Mouse (Mus musculus): ENCODE data around the gene Dip2a.

The Dip2a gene

GRCm38 (mm10) chr10:76344711-76345539, at the start of gene Dip2a:
Dip2a (minus strand) TSS chr10:76345291.
- peak; percentile 80 for DNase-seq (ENCODE audit: low spot score)

- DNase-seq (ENCODE audit: low spot score): no peak
Observed at GRCm38 (mm10) chr10:76392596-76392995, 47.5 kb upstream of the Dip2a start.

GRCm38 (mm10) chr10:76391786-76392185, 46.7 kb upstream of the Dip2a start:
- peak; percentile 22 for DNase-seq (ENCODE audit: low spot score)

GRCm38 (mm10) chr10:76391166-76391565, 46.1 kb upstream of the Dip2a start:
- DNase-seq (ENCODE audit: low spot score): no peak

GRCm38 (mm10) chr10:76374981-76375380, 29.9 kb upstream of the Dip2a start:
- no peak for DNase-seq (ENCODE audit: low spot score)

- DNase-seq (ENCODE audit: low spot score): no peak
Observed at GRCm38 (mm10) chr10:76371736-76372135, 26.6 kb upstream of the Dip2a start.

GRCm38 (mm10) chr10:76368766-76369165, 23.7 kb upstream of the Dip2a start:
- no peak for DNase-seq (ENCODE audit: low spot score)

- DNase-seq (ENCODE audit: low spot score): no peak
Observed at GRCm38 (mm10) chr10:76363233-76363632, 18.1 kb upstream of the Dip2a start.

- no peak for DNase-seq (ENCODE audit: low spot score)
Observed at GRCm38 (mm10) chr10:76358468-76358867, 13.4 kb upstream of the Dip2a start.

- DNase-seq (ENCODE audit: low spot score): no peak
Observed at GRCm38 (mm10) chr10:76357286-76357875, 12.3 kb upstream of the Dip2a start.

GRCm38 (mm10) chr10:76354974-76355373, 9.9 kb upstream of the Dip2a start:
- DNase-seq (ENCODE audit: low spot score): no peak

- DNase-seq (ENCODE audit: low spot score): no peak
Observed at GRCm38 (mm10) chr10:76353986-76354385, 8.9 kb upstream of the Dip2a start.

GRCm38 (mm10) chr10:76351953-76352352, 6.9 kb upstream of the Dip2a start:
- no peak for DNase-seq (ENCODE audit: low spot score)

- DNase-seq (ENCODE audit: low spot score): peak; percentile 78
Observed at GRCm38 (mm10) chr10:76346589-76346988, 1.5 kb upstream of the Dip2a start.

GRCm38 (mm10) chr10:76346043-76346491, 976 bp upstream of the Dip2a start:
- peak; percentile 51 for DNase-seq (ENCODE audit: low spot score)

GRCm38 (mm10) chr10:76345540-76345902, 430 bp upstream of the Dip2a start:
- peak; percentile 51 for DNase-seq (ENCODE audit: low spot score)

- no peak for DNase-seq (ENCODE audit: low spot score)
Observed at GRCm38 (mm10) chr10:76334350-76334749, 10.7 kb downstream of the Dip2a start.

- no peak for DNase-seq (ENCODE audit: low spot score)
Observed at GRCm38 (mm10) chr10:76332040-76332439, 13.1 kb downstream of the Dip2a start.

GRCm38 (mm10) chr10:76329093-76329492, 16.0 kb downstream of the Dip2a start:
- no peak for DNase-seq (ENCODE audit: low spot score)

GRCm38 (mm10) chr10:76328574-76328973, 16.5 kb downstream of the Dip2a start:
- DNase-seq (ENCODE audit: low spot score): no peak

- no peak for DNase-seq (ENCODE audit: low spot score)
Observed at GRCm38 (mm10) chr10:76326304-76327006, 18.6 kb downstream of the Dip2a start.

- no peak for DNase-seq (ENCODE audit: low spot score)
Observed at GRCm38 (mm10) chr10:76317623-76318022, 27.5 kb downstream of the Dip2a start.

- DNase-seq (ENCODE audit: low spot score): no peak
Observed at GRCm38 (mm10) chr10:76316194-76316593, 28.9 kb downstream of the Dip2a start.
